Mouse (Mus musculus): ENCODE results near the gene C1qbp.

- no peak for TF ChIP-seq CTCF (IDR thresholded peaks at IDR 0.05; ENCODE audit: insufficient read depth, low read length)
- TF ChIP-seq POLR2A (IDR thresholded peaks at IDR 0.05; ENCODE audit: borderline replicate concordance, extremely low read depth, low read depth, low read length) = no peak
These were observed 35.8 kb upstream of the C1qbp start for GRCm38 (mm10) chr11:71018416-71019200.
